Mouse (Mus musculus): Measurements from ENCODE around the gene Pnpla6. TPM values are rescaled to one million over a fixed set of nuclear protein-coding genes. Genes with fewer than 3 reads are reported as not detected.
"Not testable (repeated sequence)": the region's sequence is repeated elsewhere in the genome, so short reads cannot be mapped to it uniquely, and the experiment has no call there.

Pnpla6 gene
- polyA plus RNA-seq, 1 experiment from 2014 or later: 35.7 TPM

GRCm38 (mm10) chr8:3552240-3552639 is 37.1 kb downstream of the Pnpla6 start:
- WGBS: 85% methylated on average over 1 of the region's 1 CpGs
- H3K27me3 ChIP-seq: no peaks in the 10 kb centered on the region
- H3K36me3 ChIP-seq: 0 out of 2 replicates have a peak, but pooled peaks cover 1% of the 10 kb centered on the region
- no peak for ATAC-seq (ENCODE audit: low read depth)
- no peak overlapping the region for H3K9ac ChIP-seq
- no peak overlapping the region for H3K4me2 ChIP-seq
- H3K4me1 ChIP-seq (replicated peaks): no peaks in the 10 kb centered on the region
- no peaks in the 10 kb centered on the region for H3K9me3 ChIP-seq
- no peak overlapping the region for H3K27ac ChIP-seq (replicated peaks)
- H3K4me3 ChIP-seq: no peak overlapping the region

GRCm38 (mm10) chr8:3556114-3556513 is 40.9 kb downstream of the Pnpla6 start:
- peak; percentile 89 for ATAC-seq (ENCODE audit: low read depth)
- Histone ChIP-seq H3K27ac (replicated peaks) (no peak overlapping the region), H3K27me3 (no peaks in the 10 kb centered on the region), H3K4me3 (no peak overlapping the region), H3K4me2 (no peak overlapping the region), H3K36me3 (no peaks in the 10 kb centered on the region), H3K9me3 (no peaks in the 10 kb centered on the region), H3K4me1 (replicated peaks) (no peaks in the 10 kb centered on the region), H3K9ac (no peak overlapping the region)
- WGBS: 59% methylated on average over 4 of the region's 4 CpGs

GRCm38 (mm10) chr8:3567641-3568371 is 52.6 kb downstream of the Pnpla6 start, which contains the start of gene C330021F23Rik:
Gene C330021F23Rik, plus strand, starts transcription at chr8:3567990.
- 1% methylated on average over 12 of the region's 12 CpGs for WGBS
- Histone ChIP-seq H3K36me3 (no peaks in the 10 kb centered on the region), H3K9me3 (no peaks in the 10 kb centered on the region), H3K27me3 (no peaks in the 10 kb centered on the region), H3K9ac (0 out of 2 replicates have a peak within 1 kb of the TSS, but pooled peaks have one; percentile 6), H3K4me1 (replicated peaks) (peaks cover 6% of the 10 kb centered on the region), H3K4me2 (peak within 1 kb of the TSS; percentile 42), H3K4me3 (no peak within 1 kb of the TSS), H3K27ac (replicated peaks) (no peak within 1 kb of the TSS)
- ATAC-seq (ENCODE audit: low read depth): no peak

GRCm38 (mm10) chr8:3568378-3568777 is 53.2 kb downstream of the Pnpla6 start:
- H3K27me3 ChIP-seq: no peaks in the 10 kb centered on the region
- H3K9me3 ChIP-seq: no peaks in the 10 kb centered on the region
- H3K4me2 ChIP-seq: peak overlapping the region; percentile 42
- 5% methylated on average over 7 of the region's 7 CpGs for WGBS
- H3K4me1 ChIP-seq (replicated peaks): peaks cover 6% of the 10 kb centered on the region
- no peaks in the 10 kb centered on the region for H3K36me3 ChIP-seq
- H3K27ac ChIP-seq (replicated peaks): no peak overlapping the region
- no peak for ATAC-seq (ENCODE audit: low read depth)
- no peak overlapping the region for H3K9ac ChIP-seq
- H3K4me3 ChIP-seq: no peak overlapping the region

- Histone ChIP-seq H3K27me3 (no peaks in the 10 kb centered on the region), H3K9ac (no peak overlapping the region), H3K4me2 (no peak overlapping the region), H3K36me3 (no peaks in the 10 kb centered on the region), H3K4me3 (no peak overlapping the region), H3K27ac (replicated peaks) (no peak overlapping the region), H3K9me3 (no peaks in the 10 kb centered on the region), H3K4me1 (replicated peaks) (peaks cover 6% of the 10 kb centered on the region)
- 87% methylated on average over 5 of the region's 5 CpGs for WGBS
- ATAC-seq (ENCODE audit: low read depth): no peak
Measured at GRCm38 (mm10) chr8:3569784-3570183, 54.6 kb downstream of the Pnpla6 start.

GRCm38 (mm10) chr8:3574546-3574945 is 59.4 kb downstream of the Pnpla6 start:
- ATAC-seq (ENCODE audit: low read depth): no peak
- H3K36me3 ChIP-seq: no peaks in the 10 kb centered on the region
- 92% methylated on average over 3 of the region's 3 CpGs for WGBS
- no peaks in the 10 kb centered on the region for H3K4me1 ChIP-seq (replicated peaks)
- no peaks in the 10 kb centered on the region for H3K27me3 ChIP-seq
- H3K4me3 ChIP-seq: no peak overlapping the region
- no peak overlapping the region for H3K9ac ChIP-seq
- H3K9me3 ChIP-seq: no peaks in the 10 kb centered on the region
- no peak overlapping the region for H3K27ac ChIP-seq (replicated peaks)
- no peak overlapping the region for H3K4me2 ChIP-seq

GRCm38 (mm10) chr8:3576211-3576960 is 61.2 kb downstream of the Pnpla6 start:
- WGBS: 80% methylated on average over 15 of the region's 15 CpGs

GRCm38 (mm10) chr8:3579390-3580364 is 64.5 kb downstream of the Pnpla6 start:
- Histone ChIP-seq H3K4me2 (no peak overlapping the region), H3K36me3 (no peaks in the 10 kb centered on the region), H3K9me3 (no peaks in the 10 kb centered on the region), H3K4me3 (no peak overlapping the region), H3K9ac (no peak overlapping the region), H3K4me1 (replicated peaks) (no peaks in the 10 kb centered on the region), H3K27me3 (no peaks in the 10 kb centered on the region), H3K27ac (replicated peaks) (no peak overlapping the region)
- ATAC-seq (ENCODE audit: low read depth): no peak
- WGBS: 86% methylated on average over 9 of the region's 9 CpGs

More at GRCm38 (mm10) chr8:3576211-3576960, 61.2 kb downstream of the Pnpla6 start:
- Histone ChIP-seq H3K9ac (no peak overlapping the region), H3K9me3 (no peaks in the 10 kb centered on the region), H3K4me2 (no peak overlapping the region), H3K27me3 (no peaks in the 10 kb centered on the region), H3K4me1 (replicated peaks) (no peaks in the 10 kb centered on the region), H3K36me3 (no peaks in the 10 kb centered on the region), H3K4me3 (no peak overlapping the region), H3K27ac (replicated peaks) (no peak overlapping the region)
- no peak for ATAC-seq (ENCODE audit: low read depth)

GRCm38 (mm10) chr8:3581961-3582360 is 66.8 kb downstream of the Pnpla6 start:
- not testable (repeated sequence) for H3K27me3 ChIP-seq; ATAC-seq (ENCODE audit: low read depth); H3K4me2 ChIP-seq; H3K27ac ChIP-seq (replicated peaks); H3K9me3 ChIP-seq; H3K4me1 ChIP-seq (replicated peaks); H3K36me3 ChIP-seq; H3K4me3 ChIP-seq; H3K9ac ChIP-seq
- 96% methylated on average over 1 of the region's 3 CpGs for WGBS

- WGBS: 96% methylated on average over 2 of the region's 2 CpGs
- H3K27me3 ChIP-seq: 0 out of 2 replicates have a peak, but pooled peaks cover 5% of the 10 kb centered on the region
- no peak for ATAC-seq (ENCODE audit: low read depth)
- H3K9ac ChIP-seq: no peak overlapping the region
- H3K4me1 ChIP-seq (replicated peaks): peaks cover 11% of the 10 kb centered on the region; the same call in 1 of the 2 replicates
- H3K9me3 ChIP-seq: no peaks in the 10 kb centered on the region
- no peak overlapping the region for H3K4me2 ChIP-seq
- H3K36me3 ChIP-seq: no peaks in the 10 kb centered on the region
- no peak overlapping the region for H3K27ac ChIP-seq (replicated peaks)
- H3K4me3 ChIP-seq: no peak overlapping the region
Measured at GRCm38 (mm10) chr8:3586452-3586851, 71.3 kb downstream of the Pnpla6 start.

- ATAC-seq (ENCODE audit: low read depth): no peak
- Histone ChIP-seq H3K9me3 (no peaks in the 10 kb centered on the region), H3K4me3 (peak within 1 kb of the TSS; percentile 87), H3K9ac (peak within 1 kb of the TSS; percentile 93), H3K27me3 (0 out of 2 replicates have a peak, but pooled peaks cover 5% of the 10 kb centered on the region), H3K4me1 (replicated peaks) (peaks cover 11% of the 10 kb centered on the region; the same call in 1 of the 2 replicates), H3K27ac (replicated peaks) (peak within 1 kb of the TSS; percentile 89), H3K36me3 (no peaks in the 10 kb centered on the region), H3K4me2 (peak within 1 kb of the TSS; percentile 81)
- WGBS: 1% methylated on average over 7 of the region's 7 CpGs
Measured at GRCm38 (mm10) chr8:3586993-3587390, 71.8 kb downstream of the Pnpla6 start, which contains the start of gene Camsap3. Gene Camsap3, plus strand, starts transcription at chr8:3587293.

All from neural tube, embryonic 13.5 days (tissue).